Mouse (Mus musculus): ENCODE measurements around the gene Gm5415.
"Not testable (repeated sequence)": the region's sequence is repeated elsewhere in the genome, so short reads cannot be mapped to it uniquely, and the experiment has no call there.

The Gm5415 gene

GRCm38 (mm10) chr1:32547194-32547593, at the start of gene Gm5415:
TSS of gene Gm5415 (minus strand) at chr1:32547294.
- DNase-seq = not testable (repeated sequence)

DNA sequence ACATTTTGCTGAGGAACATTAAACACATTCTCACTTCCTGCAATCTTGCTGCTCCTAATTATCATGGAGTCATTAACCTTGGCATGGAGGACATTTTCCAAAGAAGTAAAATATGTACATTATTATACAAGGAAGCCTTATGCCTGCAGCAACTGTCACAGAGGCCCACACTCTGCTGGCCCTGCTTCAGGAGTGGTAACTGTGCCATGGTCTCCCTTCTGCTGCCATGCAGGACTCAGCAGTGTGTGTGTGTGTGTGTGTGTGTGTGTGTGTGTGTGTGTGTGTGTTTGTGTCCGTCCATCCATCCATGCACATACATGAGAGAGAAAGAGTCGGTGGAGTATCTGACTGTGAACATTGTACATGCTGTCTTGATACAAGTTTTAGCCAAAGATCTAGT, 21.8 kb upstream of the Gm5415 start:
- DNase-seq = no peak

GRCm38 (mm10) chr1:32553925-32554324, 6.8 kb upstream of the Gm5415 start:
- DNase-seq = no peak

DNA sequence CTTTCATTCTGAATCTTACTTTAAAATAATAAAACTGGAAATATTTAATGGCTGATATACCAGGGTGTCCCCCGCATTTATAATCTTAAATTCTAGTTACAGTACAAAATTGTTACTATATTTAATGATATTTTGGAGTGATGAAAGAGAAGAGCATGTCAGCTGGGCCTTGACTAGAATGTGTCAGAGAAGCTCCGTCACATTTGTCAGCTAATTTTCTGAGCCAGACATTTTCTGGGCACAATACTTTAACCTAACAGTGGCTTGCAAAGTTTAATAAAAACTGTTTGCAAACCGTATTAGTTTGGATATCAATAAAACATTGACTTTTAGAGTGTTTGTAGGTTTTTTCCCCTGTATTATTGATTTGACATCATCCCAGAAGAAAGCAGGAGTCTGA, 6.4 kb upstream of the Gm5415 start:
- no peak for DNase-seq

- DNase-seq = no peak
Observed at GRCm38 (mm10) chr1:32503381-32503780, 43.7 kb downstream of the Gm5415 start.
